Mouse (Mus musculus) lung, embryonic 15.5 days (tissue): ENCODE results near the gene Chst15. TPM values are rescaled to one million over a fixed set of nuclear protein-coding genes. Genes with fewer than 3 reads are reported as not detected.

Experiments
- ATAC-seq: fragments of 200-750 bp; cut with Nextera tagmentation; 2 replicates; pipeline ENCODE4 v1.8.0; 2017; ENCODE audit warnings: moderate number of reproducible peaks, borderline replicate concordance; ENCODE audit not compliant: low FRiP score, low TSS enrichment; ENCODE audit errors: extremely low read depth
- H3K27ac ChIP-seq: fragments of 300-500 bp; sonication (generic); 2 replicates; pipeline ENCODE4 v1.5.1; 2015; ENCODE audit warnings: moderate library complexity, mild to moderate bottlenecking, inconsistent platforms
- H3K27me3 ChIP-seq: fragments of 300-500 bp; sonication (generic); 2 replicates; pipeline ENCODE4 v1.6.1; 2015; ENCODE audit warnings: inconsistent platforms
- H3K36me3 ChIP-seq: fragments of 300-500 bp; sonication (generic); 2 replicates; pipeline ENCODE4 v1.6.1; 2015; ENCODE audit warnings: inconsistent platforms
- H3K4me1 ChIP-seq: fragments of 300-500 bp; sonication (generic); 2 replicates; pipeline ENCODE4 v1.6.1; 2015; ENCODE audit warnings: inconsistent platforms
- H3K4me2 ChIP-seq: fragments of 300-500 bp; sonication (generic); 2 replicates; pipeline ENCODE4 v1.6.1; 2015; ENCODE audit warnings: inconsistent platforms, mild to moderate bottlenecking, moderate library complexity
- H3K4me3 ChIP-seq: fragments of 300-500 bp; sonication (generic); 2 replicates; pipeline ENCODE4 v1.5.1; 2015; ENCODE audit warnings: mild to moderate bottlenecking, inconsistent platforms
- H3K9ac ChIP-seq: fragments of 300-500 bp; sonication (generic); 2 replicates; pipeline ENCODE4 v1.6.1; 2015; ENCODE audit warnings: inconsistent platforms
- H3K9me3 ChIP-seq: fragments of 300-500 bp; sonication (generic); 2 replicates; pipeline ENCODE4 v1.6.1; 2016; ENCODE audit warnings: inconsistent platforms
- WGBS: fragments of 180-500 bp; shearing (Covaris S2); methylation state at CpG from one replicate; pipeline ENCODE4 v1.1.7; 2015; 5-methylcytosine and 5-hydroxymethylcytosine counted together
- polyA plus RNA-seq: library from polyadenylated mRNA; unstranded; fragments of >200 nt; fragmentation: Nextera tagmentation; extraction: Ambion mirVana; gene quantifications from 2 replicates; pipeline ENCODE4 v1.2.1, GENCODE M21; 2015

The Chst15 gene
- polyA plus RNA-seq, 1 experiment from 2014 or later: 20.3 TPM

GRCm38 (mm10) chr7:132347273-132348045 lies 30.4 kb upstream of the Chst15 start:
- Histone ChIP-seq H3K9me3 (no peaks in the 10 kb centered on the region), H3K4me2 (no peak overlapping the region), H3K4me1 (peaks cover 29% of the 10 kb centered on the region), H3K4me3 (no peak overlapping the region), H3K27ac (peak overlapping the region; percentile 30; the same call in 1 of the 2 replicates), H3K36me3 (no peaks in the 10 kb centered on the region), H3K9ac (no peak overlapping the region), H3K27me3 (no peaks in the 10 kb centered on the region)
- no peak for ATAC-seq
- WGBS: 57% methylated on average over 9 of the region's 9 CpGs

- Histone ChIP-seq H3K9me3 (no peaks in the 10 kb centered on the region), H3K4me2 (no peak overlapping the region), H3K9ac (no peak overlapping the region), H3K4me3 (no peak overlapping the region), H3K4me1 (peaks cover 29% of the 10 kb centered on the region), H3K36me3 (no peaks in the 10 kb centered on the region), H3K27ac (no peak overlapping the region), H3K27me3 (no peaks in the 10 kb centered on the region)
- 72% methylated on average over 5 of the region's 5 CpGs for whole genome bisulfite sequencing
- ATAC-seq: 0 out of 2 replicates have a peak, but pooled peaks have one; percentile 21
These were observed 28.6 kb upstream of the Chst15 start for GRCm38 (mm10) chr7:132345526-132346070.

- Histone ChIP-seq H3K27ac (no peak overlapping the region), H3K4me1 (peaks cover 33% of the 10 kb centered on the region), H3K4me2 (no peak overlapping the region), H3K36me3 (no peaks in the 10 kb centered on the region), H3K9ac (no peak overlapping the region), H3K4me3 (no peak overlapping the region), H3K9me3 (no peaks in the 10 kb centered on the region), H3K27me3 (no peaks in the 10 kb centered on the region)
- 24% methylated on average over 4 of the region's 4 CpGs for WGBS
- ATAC-seq: no peak
These were observed 27.6 kb upstream of the Chst15 start for GRCm38 (mm10) chr7:132344606-132345005.

GRCm38 (mm10) chr7:132343900-132344299 lies 26.9 kb upstream of the Chst15 start:
- Histone ChIP-seq H3K36me3 (no peaks in the 10 kb centered on the region), H3K27ac (no peak overlapping the region), H3K27me3 (no peaks in the 10 kb centered on the region), H3K4me3 (no peak overlapping the region), H3K9ac (no peak overlapping the region), H3K4me1 (peaks cover 34% of the 10 kb centered on the region), H3K4me2 (no peak overlapping the region), H3K9me3 (no peaks in the 10 kb centered on the region)
- no peak for ATAC-seq
- 87% methylated on average over 2 of the region's 2 CpGs for WGBS

GRCm38 (mm10) chr7:132343146-132343545 lies 26.1 kb upstream of the Chst15 start:
- no peaks in the 10 kb centered on the region for H3K27me3 ChIP-seq
- no peaks in the 10 kb centered on the region for H3K36me3 ChIP-seq
- no peak overlapping the region for H3K4me3 ChIP-seq
- H3K4me2 ChIP-seq: no peak overlapping the region
- H3K27ac ChIP-seq: no peak overlapping the region
- H3K9me3 ChIP-seq: no peaks in the 10 kb centered on the region
- no peak overlapping the region for H3K9ac ChIP-seq
- no peak for ATAC-seq
- WGBS: 81% methylated on average over 2 of the region's 2 CpGs
- peaks cover 37% of the 10 kb centered on the region for H3K4me1 ChIP-seq

GRCm38 (mm10) chr7:132339041-132339839 lies 22.2 kb upstream of the Chst15 start:
- H3K9ac ChIP-seq: no peak overlapping the region
- H3K4me1 ChIP-seq: peaks cover 38% of the 10 kb centered on the region
- H3K9me3 ChIP-seq: no peaks in the 10 kb centered on the region
- 0 out of 2 replicates have a peak, but pooled peaks have one; percentile 34 for ATAC-seq
- H3K4me2 ChIP-seq: no peak overlapping the region; the same call in 1 of the 2 replicates
- no peaks in the 10 kb centered on the region for H3K27me3 ChIP-seq
- H3K4me3 ChIP-seq: no peak overlapping the region
- no peaks in the 10 kb centered on the region for H3K36me3 ChIP-seq
- 64% methylated on average over 14 of the region's 14 CpGs for WGBS
- H3K27ac ChIP-seq: peak overlapping the region; percentile 84

- H3K9me3 ChIP-seq: no peaks in the 10 kb centered on the region
- H3K27me3 ChIP-seq: no peaks in the 10 kb centered on the region
- no peak overlapping the region for H3K9ac ChIP-seq
- H3K4me3 ChIP-seq: no peak overlapping the region
- H3K27ac ChIP-seq: peak overlapping the region; percentile 84
- WGBS: 51% methylated on average over 6 of the region's 6 CpGs
- peaks cover 38% of the 10 kb centered on the region for H3K4me1 ChIP-seq
- no peak; the same call in 1 of the 2 replicates for ATAC-seq
- H3K36me3 ChIP-seq: no peaks in the 10 kb centered on the region
- H3K4me2 ChIP-seq: no peak overlapping the region
These were observed 21.3 kb upstream of the Chst15 start for GRCm38 (mm10) chr7:132338350-132338749.

GRCm38 (mm10) chr7:132337268-132337917 lies 20.4 kb upstream of the Chst15 start:
- peak overlapping the region; percentile 72 for H3K27ac ChIP-seq
- no peaks in the 10 kb centered on the region for H3K9me3 ChIP-seq
- no peak overlapping the region for H3K9ac ChIP-seq
- no peak overlapping the region for H3K4me3 ChIP-seq
- 46% methylated on average over 11 of the region's 11 CpGs for WGBS
- ATAC-seq: no peak
- H3K4me2 ChIP-seq: no peak overlapping the region
- no peaks in the 10 kb centered on the region for H3K36me3 ChIP-seq
- no peaks in the 10 kb centered on the region for H3K27me3 ChIP-seq
- H3K4me1 ChIP-seq: peaks cover 45% of the 10 kb centered on the region

GRCm38 (mm10) chr7:132336781-132337180 lies 19.8 kb upstream of the Chst15 start:
- H3K9ac ChIP-seq: no peak overlapping the region
- H3K4me3 ChIP-seq: no peak overlapping the region
- no peak for ATAC-seq
- H3K4me1 ChIP-seq: peaks cover 48% of the 10 kb centered on the region
- WGBS: 31% methylated on average over 3 of the region's 3 CpGs
- H3K9me3 ChIP-seq: no peaks in the 10 kb centered on the region
- peak overlapping the region; percentile 72 for H3K27ac ChIP-seq
- no peaks in the 10 kb centered on the region for H3K27me3 ChIP-seq
- no peaks in the 10 kb centered on the region for H3K36me3 ChIP-seq
- H3K4me2 ChIP-seq: no peak overlapping the region

- Histone ChIP-seq H3K4me3 (no peak overlapping the region), H3K4me1 (peaks cover 49% of the 10 kb centered on the region), H3K9ac (no peak overlapping the region), H3K4me2 (no peak overlapping the region), H3K36me3 (no peaks in the 10 kb centered on the region), H3K27me3 (no peaks in the 10 kb centered on the region), H3K27ac (no peak overlapping the region), H3K9me3 (no peaks in the 10 kb centered on the region)
- ATAC-seq: no peak
- WGBS: 91% methylated on average over 4 of the region's 4 CpGs
These were observed 18.3 kb upstream of the Chst15 start for GRCm38 (mm10) chr7:132335367-132335766.

- 38% methylated on average over 1 of the region's 1 CpGs for WGBS
- Histone ChIP-seq H3K27ac (no peak overlapping the region), H3K9ac (no peak overlapping the region), H3K4me2 (no peak overlapping the region), H3K4me1 (peaks cover 33% of the 10 kb centered on the region), H3K9me3 (no peaks in the 10 kb centered on the region), H3K27me3 (no peaks in the 10 kb centered on the region), H3K4me3 (no peak overlapping the region), H3K36me3 (no peaks in the 10 kb centered on the region)
- ATAC-seq: no peak
These were observed 16.1 kb upstream of the Chst15 start for GRCm38 (mm10) chr7:132333078-132333477.
